Mouse (Mus musculus) liver, embryonic 14.5 days (tissue): ENCODE measurements at regions not wholly inside any gene's neighbourhood (a gene's known extent, or its start where the extent isn't known, plus 50 kb on each side); places are given as distances from the start of the nearest gene placed in this dataset.

Experiments used
- ATAC-seq: fragments of 200-750 bp; cut with Nextera tagmentation; 2 replicates; pipeline ENCODE4 v1.8.0; 2017; ENCODE audit warnings: moderate number of reproducible peaks, mild to moderate bottlenecking, moderate library complexity; ENCODE audit not compliant: insufficient read depth
- DNase-seq, 3 experiments: peaks; one replicate each; pipeline ENCODE4 v3.0.0-alpha.2; 2012 to 2013; ENCODE audit warnings: low read depth in 3 of 3, low spot score in 3 of 3
- H3K27ac ChIP-seq: fragments of 300-500 bp; sonication (generic); 2 replicates; pipeline ENCODE4 v1.5.1; 2014; ENCODE audit warnings: moderate library complexity, mild to moderate bottlenecking, control low read depth, inconsistent platforms
- H3K27me3 ChIP-seq: fragments of 300-500 bp; sonication (generic); 2 replicates; pipeline ENCODE4 v1.6.1; 2014; ENCODE audit warnings: mild to moderate bottlenecking, low read length, moderate library complexity; ENCODE audit not compliant: control insufficient read depth, insufficient read depth
- H3K36me3 ChIP-seq: fragments of 300-500 bp; sonication (generic); replicated peaks from 2 replicates; pipeline ENCODE4 v1.6.1; 2014; ENCODE audit warnings: low read depth; ENCODE audit not compliant: control insufficient read depth, insufficient read depth
- H3K4me1 ChIP-seq, 2 experiments: fragments of 200-500 bp in 1 of 2; fragments of 300-500 bp in 1 of 2; sonication (generic) in 1 of 2; replicated peaks; 2 replicates each; pipeline ENCODE4 v1.6.1; 2012 to 2014; ENCODE audit warnings: antibody characterized with exemption in 1 of 2, inconsistent platforms in 1 of 2, low read length in 1 of 2; ENCODE audit not compliant: control insufficient read depth in 2 of 2, insufficient read depth in 2 of 2
- H3K4me2 ChIP-seq: fragments of 300-500 bp; sonication (generic); 2 replicates; pipeline ENCODE4 v1.6.1; 2014; ENCODE audit warnings: low read depth, mild to moderate bottlenecking, control low read depth, moderate library complexity
- H3K4me3 ChIP-seq, 2 experiments: fragments of 200-500 bp in 1 of 2; fragments of 300-500 bp in 1 of 2; sonication (generic) in 1 of 2; 2 replicates each; pipeline ENCODE4 v1.5.1; 2012 to 2014; ENCODE audit warnings: low read depth in 2 of 2, low read length in 2 of 2, mild to moderate bottlenecking in 2 of 2, control low read depth in 1 of 2, inconsistent platforms in 1 of 2, moderate library complexity in 1 of 2; ENCODE audit not compliant: insufficient read depth in 1 of 2
- H3K9ac ChIP-seq: fragments of 300-500 bp; sonication (generic); replicated peaks from 2 replicates; pipeline ENCODE4 v1.6.1; 2014; ENCODE audit warnings: mild to moderate bottlenecking, control low read depth, moderate library complexity
- H3K9me3 ChIP-seq: fragments of 300-500 bp; sonication (generic); 2 replicates; pipeline ENCODE4 v1.6.1; 2016; ENCODE audit warnings: low read length, mixed read lengths; ENCODE audit not compliant: control insufficient read depth
- CTCF ChIP-seq: IDR thresholded peaks from 2 replicates; pipeline ENCODE4 v1.5.1; 2016; ENCODE audit warnings: antibody characterized with exemption, low read depth, control low read depth
- EP300 ChIP-seq: IDR thresholded peaks from 2 replicates; pipeline ENCODE4 v1.6.1; 2016; ENCODE audit warnings: antibody characterized with exemption, low read depth
- WGBS: fragments of 180-500 bp; shearing (Covaris S2); extraction: QIAGEN DNeasy Blood & Tissue Kit; methylation state at CpG from one replicate; pipeline ENCODE4 v1.1.7; 2014; ENCODE audit not compliant: insufficient replicate concordance; 5-methylcytosine and 5-hydroxymethylcytosine counted together

DNA sequence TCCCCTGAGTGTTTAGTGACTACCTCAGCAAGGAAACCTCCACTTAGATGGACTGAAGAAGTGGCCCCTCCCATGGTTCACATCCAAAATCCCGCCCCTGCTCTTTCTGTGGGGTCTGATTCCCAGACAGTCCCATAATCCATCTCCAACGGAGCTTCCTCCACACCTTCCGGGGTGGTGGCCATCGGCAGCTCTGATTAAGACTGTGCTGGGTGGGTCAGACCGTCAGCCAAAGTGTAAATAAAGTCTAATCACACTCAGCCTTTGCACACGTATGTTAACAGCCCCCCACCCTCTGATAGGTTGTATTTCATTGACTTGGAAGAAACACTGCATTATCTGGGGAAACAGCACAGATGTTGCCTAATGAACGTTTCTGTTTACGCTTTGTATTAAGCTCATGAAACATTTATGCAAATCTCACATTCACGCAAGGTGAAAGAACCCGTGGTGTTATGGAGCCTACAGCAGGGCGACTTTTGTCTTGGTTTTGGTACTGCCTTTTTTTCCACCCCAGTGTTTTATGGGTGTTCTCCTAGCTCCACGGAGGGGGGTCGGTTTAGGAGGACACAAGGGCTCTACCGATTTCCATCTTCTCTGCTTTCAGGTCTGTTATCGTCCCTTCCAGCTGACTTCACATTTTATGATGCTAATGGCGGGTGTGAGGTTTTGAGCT is 104.8 kb downstream of the Sall1 start:
- H3K36me3 ChIP-seq = no peaks in the 10 kb centered on the region
- no peak overlapping the region for H3K27ac ChIP-seq
- WGBS = 46% methylated on average over 16 of the region's 16 CpGs
- TF ChIP-seq EP300 = no peak
- TF ChIP-seq CTCF = no peak
- H3K9ac ChIP-seq = no peak overlapping the region
- no peak for ATAC-seq
- H3K9me3 ChIP-seq = no peaks in the 10 kb centered on the region
- no peaks in the 10 kb centered on the region for H3K4me1 ChIP-seq
- no peak for DNase-seq
- H3K4me3 ChIP-seq = no peak overlapping the region
- H3K4me2 ChIP-seq = no peak overlapping the region
- H3K27me3 ChIP-seq = no peaks in the 10 kb centered on the region

DNA sequence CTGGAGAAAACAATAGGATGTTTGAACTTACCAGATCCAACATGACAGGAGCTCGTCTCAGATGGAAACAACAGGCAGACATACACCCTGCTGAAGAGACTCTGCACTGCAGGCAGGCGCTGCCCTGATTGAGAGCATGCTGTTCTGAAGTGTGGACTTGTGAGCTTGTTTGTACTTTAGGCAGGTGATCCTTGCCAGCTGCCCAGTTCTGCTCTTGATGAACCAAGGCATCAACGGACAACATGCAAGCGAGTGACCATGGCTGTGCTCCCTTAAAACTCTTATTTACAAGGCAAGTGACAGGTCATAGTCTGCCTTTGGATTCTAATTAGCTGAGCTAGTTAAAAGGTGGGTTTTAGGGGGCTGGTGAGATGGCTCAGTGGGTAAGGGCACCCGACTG is 109.3 kb downstream of the Sall1 start:
- Histone ChIP-seq H3K27me3 (no peaks in the 10 kb centered on the region), H3K36me3 (no peaks in the 10 kb centered on the region), H3K4me1 (0 out of 4 replicates have a peak, but pooled peaks cover 0 to 1% of the 10 kb centered on the region in 2 experiments), H3K9me3 (no peaks in the 10 kb centered on the region), H3K4me2 (no peak overlapping the region), H3K27ac (no peak overlapping the region), H3K4me3 (no peak overlapping the region), H3K9ac (no peak overlapping the region)
- no peak for TF ChIP-seq EP300
- TF ChIP-seq CTCF = no peak
- WGBS = 75% methylated on average over 5 of the region's 5 CpGs
- ATAC-seq = no peak
- DNase-seq = no peak

DNA sequence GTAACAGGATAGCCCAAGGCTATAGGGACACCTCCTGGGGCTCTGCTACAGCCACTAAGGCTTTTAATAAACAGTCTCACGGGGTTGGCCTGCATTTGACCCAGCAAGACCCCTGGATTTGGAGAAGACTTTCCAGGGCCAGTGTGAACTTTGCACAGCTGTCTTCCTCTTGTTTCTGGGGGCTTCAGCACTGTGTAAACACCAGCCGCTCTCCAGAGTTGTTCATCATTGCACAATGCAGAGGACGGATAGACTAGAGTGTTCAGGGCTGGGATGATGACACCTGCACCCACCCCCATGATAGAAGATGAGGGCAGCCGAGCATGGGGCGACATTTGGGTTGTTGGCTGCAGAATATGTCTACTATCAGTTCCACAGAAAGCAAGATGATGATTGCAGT is 112.9 kb downstream of the Sall1 start:
- no peak for ATAC-seq
- Histone ChIP-seq H3K4me2 (no peak overlapping the region), H3K36me3 (no peaks in the 10 kb centered on the region), H3K4me3 (no peak overlapping the region), H3K9me3 (no peaks in the 10 kb centered on the region), H3K4me1 (peaks cover 0 to 1% of the 10 kb centered on the region in 2 experiments; a peak in 1 of 4 replicates), H3K27ac (no peak overlapping the region), H3K9ac (no peak overlapping the region), H3K27me3 (no peaks in the 10 kb centered on the region)
- 43% methylated on average over 5 of the region's 5 CpGs for WGBS
- DNase-seq = no peak
- TF ChIP-seq EP300 (no peak), CTCF (no peak)

DNA sequence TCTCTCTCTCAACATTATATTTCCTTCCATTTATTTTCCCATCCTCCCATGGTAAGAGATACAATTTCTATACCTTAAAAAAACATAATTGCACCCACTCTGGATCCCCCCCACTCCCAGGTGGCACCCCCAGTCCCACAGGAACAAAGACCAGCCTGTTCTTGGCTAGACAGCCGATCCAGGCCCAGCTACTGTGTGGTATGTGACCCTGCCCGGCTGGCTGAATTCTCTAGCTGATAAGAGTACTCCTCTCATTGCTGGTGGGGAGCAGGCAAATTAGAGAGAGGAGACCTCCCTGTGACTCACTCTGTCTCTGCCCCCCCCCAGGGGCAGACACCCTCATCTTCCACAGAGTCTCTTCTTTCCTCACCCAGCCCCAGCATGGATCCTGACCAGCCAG is 113.6 kb downstream of the Sall1 start:
- Histone ChIP-seq H3K4me3 (no peak overlapping the region), H3K4me1 (peaks cover 0 to 1% of the 10 kb centered on the region in 2 experiments; a peak in 1 of 4 replicates), H3K27ac (no peak overlapping the region), H3K36me3 (no peaks in the 10 kb centered on the region), H3K4me2 (no peak overlapping the region), H3K9ac (no peak overlapping the region), H3K9me3 (no peaks in the 10 kb centered on the region), H3K27me3 (no peaks in the 10 kb centered on the region)
- 30% methylated on average over 2 of the region's 2 CpGs for WGBS
- TF ChIP-seq CTCF (no peak), EP300 (no peak)
- DNase-seq (no peak), ATAC-seq (no peak)

DNA sequence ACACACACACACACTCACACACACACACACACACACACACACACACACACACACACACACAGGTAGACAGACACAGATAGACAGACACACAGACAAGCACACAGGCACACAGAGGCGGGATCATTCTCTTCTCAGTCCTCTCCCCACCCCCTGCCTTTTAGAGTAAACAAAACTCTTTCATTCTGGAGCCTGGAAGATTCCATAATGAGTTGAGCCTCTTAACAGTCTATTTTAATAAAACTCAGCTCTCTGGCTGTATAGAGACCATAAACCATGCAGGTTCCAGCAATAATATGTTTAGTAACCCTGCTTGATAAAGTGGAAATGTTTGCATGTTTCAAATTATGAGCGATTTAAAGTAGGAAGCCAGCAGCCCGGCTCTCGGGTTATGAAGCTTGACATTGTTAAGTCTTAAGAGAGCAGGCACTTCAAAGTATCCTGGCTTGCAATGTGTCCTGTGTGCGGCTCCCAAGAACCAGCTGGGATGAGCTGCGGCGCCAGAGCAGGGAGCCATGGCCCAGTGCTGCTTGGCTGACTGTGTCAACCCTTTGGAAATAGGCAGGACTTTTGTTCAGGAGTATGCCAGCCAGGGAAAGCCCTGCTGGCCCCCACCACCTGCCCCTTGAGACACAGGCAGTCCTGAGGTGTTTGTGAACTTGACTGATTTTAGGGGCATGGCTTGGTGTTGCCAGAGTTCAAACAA is 115.1 kb downstream of the Sall1 start:
- no peak overlapping the region for H3K4me2 ChIP-seq
- no peak for DNase-seq
- no peak overlapping the region for H3K27ac ChIP-seq
- peaks cover 0 to 1% of the 10 kb centered on the region in 2 experiments; a peak in 1 of 4 replicates for H3K4me1 ChIP-seq
- ATAC-seq = no peak
- 60% methylated on average over 7 of the region's 7 CpGs for WGBS
- no peaks in the 10 kb centered on the region for H3K36me3 ChIP-seq
- no peak overlapping the region for H3K4me3 ChIP-seq
- no peaks in the 10 kb centered on the region for H3K27me3 ChIP-seq
- H3K9me3 ChIP-seq = no peaks in the 10 kb centered on the region
- TF ChIP-seq EP300 = no peak
- no peak for TF ChIP-seq CTCF
- no peak overlapping the region for H3K9ac ChIP-seq
